ENCODE assay signal across 17 mouse cellular contexts in genomic region chr1:119366315-119366714, GRCm38 (mm10).
"Had no signal": no experiment of that assay in that cellular context is flagged by ENCODE, and none has a peak within 500 bp of the region (broad histone marks: within the 10 kb centered on the region; RNA-seq: fewer than 3 reads in every experiment).

No protein-coding gene starts in this region.

- H3K4me1 ChIP-seq: neural tube, embryonic 13.5 days; neural tube, embryonic 15.5 days; stomach, embryonic 15.5 days had no signal

- DNase-seq: retina, postnatal 1 day; right cerebral cortex, adult 18-20 months; right cerebral cortex, postnatal 14 days; right cerebral cortex, postnatal 25 days; right cerebral cortex, postnatal 4 days; spleen, adult 18-20 months; thymus, adult 18-20 months; thymus, adult 2 months; thymus, postnatal 14 days; thymus, postnatal 25 days; thymus, postnatal 36 days; thymus, postnatal 4 days had no signal

- H3K27ac ChIP-seq: neural tube, embryonic 12.5 days; neural tube, embryonic 13.5 days; neural tube, embryonic 15.5 days; stomach, embryonic 15.5 days; stomach, postnatal 0 days had no signal

- H3K36me3 ChIP-seq: neural tube, embryonic 12.5 days; neural tube, embryonic 13.5 days; neural tube, embryonic 15.5 days; stomach, embryonic 15.5 days had no signal

- H3K9me3 ChIP-seq: neural tube, embryonic 13.5 days; neural tube, embryonic 15.5 days; stomach, embryonic 15.5 days had no signal

- H3K27me3 ChIP-seq: neural tube, embryonic 12.5 days; neural tube, embryonic 13.5 days; neural tube, embryonic 15.5 days; stomach, embryonic 15.5 days had no signal

- H3K4me3 ChIP-seq: neural tube, embryonic 12.5 days; neural tube, embryonic 13.5 days; neural tube, embryonic 15.5 days; stomach, embryonic 15.5 days had no signal
